Mouse (Mus musculus): ENCODE data around the gene Abraxas2. TPM values are rescaled to one million over a fixed set of nuclear protein-coding genes. Genes with fewer than 3 reads are reported as not detected.

Abraxas2 gene
- total and polyA plus RNA-seq, 3 experiments, result 30.1 to 31.1 TPM; not detected in 1

- no peak overlapping the region for H3K27ac ChIP-seq (ENCODE audit: control insufficient read depth, low read depth, low read length)
- H3K4me1 ChIP-seq (ENCODE audit: control insufficient read depth in 1 of 2, insufficient read depth in 2 of 2, low read length in 2 of 2), result peaks cover under 1 to 8% of the 10 kb centered on the region in 2 experiments; a peak in 1 of 4 replicates
- H3K36me3 ChIP-seq (ENCODE audit: control insufficient read depth in 1 of 2, insufficient read depth in 2 of 2, low read length in 2 of 2), result peaks cover 0 to 17% of the 10 kb centered on the region in 2 experiments; a peak in 2 of 4 replicates
- H3K79me2 ChIP-seq (ENCODE audit: control insufficient read depth, insufficient read depth, low read length, poor library complexity), result no peaks in the 10 kb centered on the region
- no peak overlapping the region for H3K9ac ChIP-seq (ENCODE audit: control insufficient read depth, low read depth, low read length, poor library complexity, severe bottlenecking)
- TF ChIP-seq EP300 (IDR thresholded peaks at IDR 0.05; ENCODE audit: low read depth in 1 of 2, low read length in 2 of 2), result no peak
- TF ChIP-seq POLR2A (IDR thresholded peaks at IDR 0.05; ENCODE audit: control insufficient read depth in 1 of 2, insufficient read depth in 1 of 2, low read depth in 1 of 2, low read length in 2 of 2, poor library complexity in 1 of 2), result no peak
- no peak for TF ChIP-seq NRF1 (IDR thresholded peaks at IDR 0.05; ENCODE audit: insufficient read depth, low read depth, low read length, poor library complexity, severe bottlenecking)
- peak; percentile 71 for TF ChIP-seq SMC3 (IDR thresholded peaks at IDR 0.05; ENCODE audit: low read depth, low read length)
- TF ChIP-seq RAD21 (IDR thresholded peaks at IDR 0.05; ENCODE audit: low read depth, low read length), result peak; percentile 70
- no peak for TF ChIP-seq JUND (IDR thresholded peaks at IDR 0.05; ENCODE audit: low read depth, low read length)
- TF ChIP-seq CTCF (IDR thresholded peaks at IDR 0.05 in 2 of 3, conservative IDR thresholded peaks at IDR 0.05 in 1 of 3; ENCODE audit: control insufficient read depth in 1 of 3, insufficient read depth in 1 of 3, low read depth in 2 of 3, low read length in 3 of 3, poor library complexity in 1 of 3, severe bottlenecking in 1 of 3), result peak; percentile 41 to 74 (median 64)
- TF ChIP-seq ZC3H11A (IDR thresholded peaks at IDR 0.05; ENCODE audit: low read depth, low read length), result peak; percentile 62
- H3K9me3 ChIP-seq (replicated peaks; ENCODE audit: insufficient read depth, low read length), result no peaks in the 10 kb centered on the region
- no peak overlapping the region for H3K4me3 ChIP-seq (ENCODE audit: control insufficient read depth in 1 of 2, insufficient read depth in 1 of 2, low read depth in 2 of 2, low read length in 2 of 2)
- DNase-seq (ENCODE audit: low read depth, low spot score), result peak; percentile 76
- no peaks in the 10 kb centered on the region for H3K27me3 ChIP-seq (ENCODE audit: control insufficient read depth in 1 of 2, insufficient read depth in 2 of 2, low read length in 2 of 2)
Measured at GRCm38 (mm10) chr7:132882343-132882742, 23.3 kb downstream of the Abraxas2 start.

- no peaks in the 10 kb centered on the region for H3K9me3 ChIP-seq (replicated peaks; ENCODE audit: insufficient read depth, low read length)
- peaks cover 9 to 11% of the 10 kb centered on the region in 2 experiments for H3K36me3 ChIP-seq (ENCODE audit: control insufficient read depth in 1 of 2, insufficient read depth in 2 of 2, low read length in 2 of 2)
- H3K9ac ChIP-seq (ENCODE audit: control insufficient read depth, low read depth, low read length, poor library complexity, severe bottlenecking), result no peak overlapping the region
- H3K4me3 ChIP-seq (ENCODE audit: control insufficient read depth in 1 of 2, insufficient read depth in 1 of 2, low read depth in 2 of 2, low read length in 2 of 2), result no peak overlapping the region
- no peaks in the 10 kb centered on the region for H3K79me2 ChIP-seq (ENCODE audit: control insufficient read depth, insufficient read depth, low read length, poor library complexity)
- H3K27me3 ChIP-seq (ENCODE audit: control insufficient read depth in 1 of 2, insufficient read depth in 2 of 2, low read length in 2 of 2), result no peaks in the 10 kb centered on the region
- DNase-seq (ENCODE audit: low read depth, low spot score), result no peak
- peaks cover 9 to 16% of the 10 kb centered on the region in 2 experiments for H3K4me1 ChIP-seq (ENCODE audit: control insufficient read depth in 1 of 2, insufficient read depth in 2 of 2, low read length in 2 of 2)
- H3K27ac ChIP-seq (ENCODE audit: control insufficient read depth, low read depth, low read length), result no peak overlapping the region
- no peak for TF ChIP-seq ZC3H11A (IDR thresholded peaks at IDR 0.05; ENCODE audit: low read depth, low read length)
- TF ChIP-seq CTCF (IDR thresholded peaks at IDR 0.05 in 2 of 3, conservative IDR thresholded peaks at IDR 0.05 in 1 of 3; ENCODE audit: control insufficient read depth in 1 of 3, insufficient read depth in 1 of 3, low read depth in 2 of 3, low read length in 3 of 3, poor library complexity in 1 of 3, severe bottlenecking in 1 of 3), result peak in 2 of 3 experiments; percentile 13 to 14; a peak in 1 of 6 replicates
Measured at GRCm38 (mm10) chr7:132884031-132884430, 25.0 kb downstream of the Abraxas2 start.

- no peaks in the 10 kb centered on the region for H3K9me3 ChIP-seq (replicated peaks; ENCODE audit: insufficient read depth, low read length)
- no peak overlapping the region for H3K4me3 ChIP-seq (ENCODE audit: control insufficient read depth in 1 of 2, insufficient read depth in 1 of 2, low read depth in 2 of 2, low read length in 2 of 2)
- TF ChIP-seq KAT2A (conservative IDR thresholded peaks at IDR 0.05; ENCODE audit: low read depth, low read length), result no peak
- no peak for TF ChIP-seq ETS1 (IDR thresholded peaks at IDR 0.05; ENCODE audit: low read depth, low read length)
- no peak for TF ChIP-seq BHLHE40 (IDR thresholded peaks at IDR 0.05; ENCODE audit: borderline replicate concordance, low read depth, low read length)
- TF ChIP-seq CHD1 (IDR thresholded peaks at IDR 0.05; ENCODE audit: low read depth, low read length), result no peak
- TF ChIP-seq CTCF (IDR thresholded peaks at IDR 0.05 in 2 of 3, conservative IDR thresholded peaks at IDR 0.05 in 1 of 3; ENCODE audit: control insufficient read depth in 1 of 3, insufficient read depth in 1 of 3, low read depth in 2 of 3, low read length in 3 of 3, poor library complexity in 1 of 3, severe bottlenecking in 1 of 3), result no peak
- TF ChIP-seq MAX (IDR thresholded peaks at IDR 0.05; ENCODE audit: low read length), result no peak
- TF ChIP-seq ELF1 (IDR thresholded peaks at IDR 0.05; ENCODE audit: low read depth, low read length), result no peak
- no peak for TF ChIP-seq MEF2A (IDR thresholded peaks at IDR 0.05; ENCODE audit: extremely low read depth, insufficient replicate concordance, low read depth, low read length, poor library complexity, severe bottlenecking)
- no peak for TF ChIP-seq GATA1 (IDR thresholded peaks at IDR 0.05; ENCODE audit: low read depth, low read length)
- no peak for TF ChIP-seq ZNF384 (IDR thresholded peaks at IDR 0.05; ENCODE audit: low read depth, low read length)
- no peak for TF ChIP-seq TAL1 (IDR thresholded peaks at IDR 0.05; ENCODE audit: low read length)
- TF ChIP-seq HCFC1 (IDR thresholded peaks at IDR 0.05; ENCODE audit: low read depth, low read length), result no peak
- DNase-seq (ENCODE audit: low read depth, low spot score), result no peak
- no peaks in the 10 kb centered on the region for H3K27me3 ChIP-seq (ENCODE audit: control insufficient read depth in 1 of 2, insufficient read depth in 2 of 2, low read length in 2 of 2)
- H3K27ac ChIP-seq (ENCODE audit: control insufficient read depth, low read depth, low read length), result no peak overlapping the region
- peaks cover 8 to 13% of the 10 kb centered on the region in 2 experiments for H3K4me1 ChIP-seq (ENCODE audit: control insufficient read depth in 1 of 2, insufficient read depth in 2 of 2, low read length in 2 of 2)
- H3K36me3 ChIP-seq (ENCODE audit: control insufficient read depth in 1 of 2, insufficient read depth in 2 of 2, low read length in 2 of 2), result peaks cover 6 to 9% of the 10 kb centered on the region in 2 experiments
- H3K9ac ChIP-seq (ENCODE audit: control insufficient read depth, low read depth, low read length, poor library complexity, severe bottlenecking), result no peak overlapping the region
- H3K79me2 ChIP-seq (ENCODE audit: control insufficient read depth, insufficient read depth, low read length, poor library complexity), result no peaks in the 10 kb centered on the region
Measured at GRCm38 (mm10) chr7:132887019-132887804, 28.2 kb downstream of the Abraxas2 start.
